Mouse (Mus musculus): ENCODE measurements around the gene Trio. TPM values are rescaled to one million over a fixed set of nuclear protein-coding genes. Genes with fewer than 3 reads are reported as not detected.

Trio gene
- polyA plus RNA-seq, 1 experiment from 2014 or later, result 31.2 TPM

- Histone ChIP-seq H3K27me3 (ENCODE audit: control insufficient read depth, insufficient read depth, low read length) (no peaks in the 10 kb centered on the region), H3K4me3 (ENCODE audit: low read depth, low read length) (no peak overlapping the region), H3K4me1 (ENCODE audit: control insufficient read depth, insufficient read depth, low read length) (peaks cover 45% of the 10 kb centered on the region), H3K9me3 (ENCODE audit: control insufficient read depth, low read length) (no peaks in the 10 kb centered on the region), H3K27ac (ENCODE audit: low read depth, low read length) (no peak overlapping the region), H3K36me3 (ENCODE audit: control insufficient read depth, insufficient read depth, low read length) (no peaks in the 10 kb centered on the region), H3K4me2 (ENCODE audit: low read depth) (no peak overlapping the region), H3K9ac (ENCODE audit: low read length) (no peak overlapping the region)
- ATAC-seq (ENCODE audit: insufficient read depth, low FRiP score, low TSS enrichment) (no peak), DNase-seq (ENCODE audit: low spot score) (no peak)
- 41% methylated on average over 4 of the region's 4 CpGs for WGBS
These were observed 24.3 kb downstream of the Trio start for GRCm38 (mm10) chr15:28001299-28001698.

GRCm38 (mm10) chr15:27998621-27999359 lies 26.9 kb downstream of the Trio start:
- peaks cover 53% of the 10 kb centered on the region for H3K4me1 ChIP-seq (ENCODE audit: control insufficient read depth, insufficient read depth, low read length)
- ATAC-seq (ENCODE audit: insufficient read depth, low FRiP score, low TSS enrichment) (no peak), DNase-seq (ENCODE audit: low spot score) (peak; percentile 35)
- H3K4me3 ChIP-seq (ENCODE audit: low read depth, low read length), result no peak overlapping the region
- no peak overlapping the region for H3K27ac ChIP-seq (ENCODE audit: low read depth, low read length)
- no peaks in the 10 kb centered on the region for H3K27me3 ChIP-seq (ENCODE audit: control insufficient read depth, insufficient read depth, low read length)
- H3K4me2 ChIP-seq (ENCODE audit: low read depth), result no peak overlapping the region
- no peak overlapping the region for H3K9ac ChIP-seq (ENCODE audit: low read length)
- WGBS, result 4% methylated on average over 8 of the region's 8 CpGs
- no peaks in the 10 kb centered on the region for H3K36me3 ChIP-seq (ENCODE audit: control insufficient read depth, insufficient read depth, low read length)
- no peaks in the 10 kb centered on the region for H3K9me3 ChIP-seq (ENCODE audit: control insufficient read depth, low read length)

GRCm38 (mm10) chr15:27997917-27998316 lies 27.7 kb downstream of the Trio start:
- no peak overlapping the region; the same call in 1 of the 2 replicates for H3K4me2 ChIP-seq (ENCODE audit: low read depth)
- no peak overlapping the region for H3K27ac ChIP-seq (ENCODE audit: low read depth, low read length)
- no peaks in the 10 kb centered on the region for H3K27me3 ChIP-seq (ENCODE audit: control insufficient read depth, insufficient read depth, low read length)
- no peak overlapping the region for H3K4me3 ChIP-seq (ENCODE audit: low read depth, low read length)
- ATAC-seq (ENCODE audit: insufficient read depth, low FRiP score, low TSS enrichment) (0 out of 2 replicates have a peak, but pooled peaks have one; percentile 5), DNase-seq (ENCODE audit: low spot score) (peak; percentile 32)
- H3K9me3 ChIP-seq (ENCODE audit: control insufficient read depth, low read length), result no peaks in the 10 kb centered on the region
- peaks cover 51% of the 10 kb centered on the region for H3K4me1 ChIP-seq (ENCODE audit: control insufficient read depth, insufficient read depth, low read length)
- 5% methylated on average over 8 of the region's 8 CpGs for WGBS
- H3K36me3 ChIP-seq (ENCODE audit: control insufficient read depth, insufficient read depth, low read length), result no peaks in the 10 kb centered on the region
- no peak overlapping the region for H3K9ac ChIP-seq (ENCODE audit: low read length)

DNA sequence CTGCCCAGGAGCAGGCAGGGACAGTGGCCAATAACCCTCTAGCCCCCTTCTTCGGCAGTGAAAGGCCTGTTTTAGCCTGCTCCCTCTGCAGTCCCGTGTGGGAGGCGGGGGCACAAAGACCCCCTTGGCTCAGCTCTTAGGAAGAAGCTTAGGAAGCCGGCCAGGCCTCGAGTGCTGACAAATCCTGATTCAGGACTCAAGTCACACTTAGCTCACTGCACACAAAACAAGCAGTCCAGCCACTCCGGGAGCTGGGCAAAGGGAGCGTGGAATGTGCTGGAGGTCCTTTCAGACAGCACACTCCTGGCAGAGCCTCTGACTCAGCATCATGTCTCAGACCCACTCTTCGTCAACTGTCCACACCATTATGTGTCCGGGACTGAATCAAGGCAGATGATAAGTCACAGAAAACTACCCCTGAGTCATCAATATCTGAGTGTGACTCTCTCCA lies 28.2 kb downstream of the Trio start:
- no peak overlapping the region for H3K4me2 ChIP-seq (ENCODE audit: low read depth)
- H3K27me3 ChIP-seq (ENCODE audit: control insufficient read depth, insufficient read depth, low read length), result no peaks in the 10 kb centered on the region
- H3K9me3 ChIP-seq (ENCODE audit: control insufficient read depth, low read length), result no peaks in the 10 kb centered on the region
- 33% methylated on average over 9 of the region's 9 CpGs for WGBS
- ATAC-seq (ENCODE audit: insufficient read depth, low FRiP score, low TSS enrichment) (0 out of 2 replicates have a peak, but pooled peaks have one; percentile 40), DNase-seq (ENCODE audit: low spot score) (no peak)
- H3K27ac ChIP-seq (ENCODE audit: low read depth, low read length), result no peak overlapping the region
- H3K4me3 ChIP-seq (ENCODE audit: low read depth, low read length), result no peak overlapping the region
- H3K4me1 ChIP-seq (ENCODE audit: control insufficient read depth, insufficient read depth, low read length), result peaks cover 47% of the 10 kb centered on the region
- no peak overlapping the region for H3K9ac ChIP-seq (ENCODE audit: low read length)
- H3K36me3 ChIP-seq (ENCODE audit: control insufficient read depth, insufficient read depth, low read length), result no peaks in the 10 kb centered on the region

GRCm38 (mm10) chr15:27996750-27997149 lies 28.9 kb downstream of the Trio start:
- DNase-seq (ENCODE audit: low spot score) (no peak), ATAC-seq (ENCODE audit: insufficient read depth, low FRiP score, low TSS enrichment) (no peak)
- WGBS, result 89% methylated on average over 4 of the region's 4 CpGs
- peaks cover 47% of the 10 kb centered on the region for H3K4me1 ChIP-seq (ENCODE audit: control insufficient read depth, insufficient read depth, low read length)
- H3K4me3 ChIP-seq (ENCODE audit: low read depth, low read length), result no peak overlapping the region
- H3K36me3 ChIP-seq (ENCODE audit: control insufficient read depth, insufficient read depth, low read length), result no peaks in the 10 kb centered on the region
- no peak overlapping the region for H3K27ac ChIP-seq (ENCODE audit: low read depth, low read length)
- H3K9ac ChIP-seq (ENCODE audit: low read length), result no peak overlapping the region
- H3K9me3 ChIP-seq (ENCODE audit: control insufficient read depth, low read length), result no peaks in the 10 kb centered on the region
- no peak overlapping the region for H3K4me2 ChIP-seq (ENCODE audit: low read depth)
- no peaks in the 10 kb centered on the region for H3K27me3 ChIP-seq (ENCODE audit: control insufficient read depth, insufficient read depth, low read length)

DNA sequence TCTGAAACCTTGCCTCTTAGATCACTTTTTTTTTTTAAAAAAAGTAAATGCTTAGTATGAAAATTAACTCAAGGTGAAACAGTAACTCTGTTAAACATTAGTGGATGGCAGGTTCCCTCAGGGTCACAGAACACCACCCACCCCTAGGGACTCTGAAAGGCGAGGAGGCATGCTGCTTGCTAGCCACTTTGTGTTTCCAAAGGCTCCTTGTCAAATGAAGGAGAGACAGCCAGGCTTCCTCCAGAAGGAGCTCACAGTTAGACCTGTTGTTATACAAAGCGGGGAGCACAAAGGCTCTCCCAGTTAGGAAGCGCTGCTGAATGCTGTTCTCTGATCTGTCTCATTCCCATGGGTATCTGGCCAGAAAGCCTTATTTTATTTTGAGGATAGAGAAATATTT lies 30.2 kb downstream of the Trio start:
- DNase-seq (ENCODE audit: low spot score), result no peak
- WGBS, result 33% methylated on average over 3 of the region's 3 CpGs
- no peak for ATAC-seq (ENCODE audit: insufficient read depth, low FRiP score, low TSS enrichment)
- H3K4me1 ChIP-seq (ENCODE audit: control insufficient read depth, insufficient read depth, low read length), result peaks cover 45% of the 10 kb centered on the region
- no peaks in the 10 kb centered on the region for H3K9me3 ChIP-seq (ENCODE audit: control insufficient read depth, low read length)
- no peak overlapping the region for H3K9ac ChIP-seq (ENCODE audit: low read length)
- H3K4me3 ChIP-seq (ENCODE audit: low read depth, low read length), result no peak overlapping the region
- H3K27me3 ChIP-seq (ENCODE audit: control insufficient read depth, insufficient read depth, low read length), result no peaks in the 10 kb centered on the region
- H3K27ac ChIP-seq (ENCODE audit: low read depth, low read length), result no peak overlapping the region
- no peak overlapping the region for H3K4me2 ChIP-seq (ENCODE audit: low read depth)
- no peaks in the 10 kb centered on the region for H3K36me3 ChIP-seq (ENCODE audit: control insufficient read depth, insufficient read depth, low read length)

DNA sequence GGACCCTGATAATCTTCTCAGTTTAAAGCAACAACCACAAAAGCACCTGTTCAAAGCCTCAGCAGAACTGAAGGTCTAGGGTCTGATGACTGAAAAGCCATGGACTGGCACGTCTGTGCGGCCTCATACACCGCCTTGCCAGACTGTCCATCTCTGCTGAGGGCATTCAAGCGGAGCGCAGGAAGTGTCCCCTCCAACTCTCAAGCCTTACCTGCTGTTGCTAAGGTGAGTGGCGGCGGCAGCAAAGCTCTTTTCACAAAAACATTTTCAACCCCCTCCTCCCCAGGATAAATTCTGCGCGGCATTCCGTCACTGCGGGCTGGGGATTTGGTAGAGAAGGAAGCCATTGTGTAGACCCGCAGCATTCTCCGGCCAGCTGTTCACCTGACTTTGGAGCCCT lies 30.8 kb downstream of the Trio start:
- no peak overlapping the region for H3K4me2 ChIP-seq (ENCODE audit: low read depth)
- H3K27ac ChIP-seq (ENCODE audit: low read depth, low read length), result no peak overlapping the region
- H3K4me1 ChIP-seq (ENCODE audit: control insufficient read depth, insufficient read depth, low read length), result peaks cover 44% of the 10 kb centered on the region
- H3K27me3 ChIP-seq (ENCODE audit: control insufficient read depth, insufficient read depth, low read length), result no peaks in the 10 kb centered on the region
- no peaks in the 10 kb centered on the region for H3K9me3 ChIP-seq (ENCODE audit: control insufficient read depth, low read length)
- no peaks in the 10 kb centered on the region for H3K36me3 ChIP-seq (ENCODE audit: control insufficient read depth, insufficient read depth, low read length)
- no peak overlapping the region for H3K4me3 ChIP-seq (ENCODE audit: low read depth, low read length)
- ATAC-seq (ENCODE audit: insufficient read depth, low FRiP score, low TSS enrichment) (no peak), DNase-seq (ENCODE audit: low spot score) (no peak)
- 54% methylated on average over 13 of the region's 13 CpGs for WGBS
- no peak overlapping the region for H3K9ac ChIP-seq (ENCODE audit: low read length)

DNA sequence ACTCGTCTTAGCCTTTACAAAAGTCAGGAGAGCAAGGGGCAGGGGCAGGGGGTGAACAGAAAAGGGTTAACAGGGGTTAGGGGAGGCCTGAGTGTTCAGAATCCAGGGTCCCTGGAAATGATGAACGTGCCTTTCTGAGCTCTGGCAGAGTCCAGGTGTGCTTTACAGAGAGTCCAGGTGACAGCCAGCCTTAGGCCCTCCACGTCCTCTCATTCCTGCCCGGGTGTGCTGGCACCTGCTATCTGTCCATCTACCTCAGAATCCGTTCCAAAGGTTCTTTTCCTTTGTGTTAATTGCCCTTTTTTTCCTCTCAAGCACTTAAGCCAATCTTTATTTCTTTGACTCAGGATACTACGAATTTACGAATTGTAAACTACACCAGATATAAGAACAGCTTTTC lies 32.1 kb downstream of the Trio start:
- Histone ChIP-seq H3K27me3 (ENCODE audit: control insufficient read depth, insufficient read depth, low read length) (no peaks in the 10 kb centered on the region), H3K4me1 (ENCODE audit: control insufficient read depth, insufficient read depth, low read length) (peaks cover 35% of the 10 kb centered on the region), H3K27ac (ENCODE audit: low read depth, low read length) (no peak overlapping the region), H3K9ac (ENCODE audit: low read length) (no peak overlapping the region), H3K4me2 (ENCODE audit: low read depth) (no peak overlapping the region), H3K36me3 (ENCODE audit: control insufficient read depth, insufficient read depth, low read length) (no peaks in the 10 kb centered on the region), H3K4me3 (ENCODE audit: low read depth, low read length) (no peak overlapping the region), H3K9me3 (ENCODE audit: control insufficient read depth, low read length) (no peaks in the 10 kb centered on the region)
- DNase-seq (ENCODE audit: low spot score), result no peak
- no peak for ATAC-seq (ENCODE audit: insufficient read depth, low FRiP score, low TSS enrichment)
- 65% methylated on average over 7 of the region's 7 CpGs for WGBS

GRCm38 (mm10) chr15:27992596-27992995 lies 33.1 kb downstream of the Trio start:
- no peaks in the 10 kb centered on the region for H3K27me3 ChIP-seq (ENCODE audit: control insufficient read depth, insufficient read depth, low read length)
- H3K9ac ChIP-seq (ENCODE audit: low read length), result no peak overlapping the region
- WGBS, result 79% methylated on average over 5 of the region's 5 CpGs
- H3K9me3 ChIP-seq (ENCODE audit: control insufficient read depth, low read length), result no peaks in the 10 kb centered on the region
- ATAC-seq (ENCODE audit: insufficient read depth, low FRiP score, low TSS enrichment) (no peak), DNase-seq (ENCODE audit: low spot score) (no peak)
- no peak overlapping the region for H3K4me2 ChIP-seq (ENCODE audit: low read depth)
- peaks cover 26% of the 10 kb centered on the region for H3K4me1 ChIP-seq (ENCODE audit: control insufficient read depth, insufficient read depth, low read length)
- no peak overlapping the region for H3K27ac ChIP-seq (ENCODE audit: low read depth, low read length)
- no peak overlapping the region for H3K4me3 ChIP-seq (ENCODE audit: low read depth, low read length)
- no peaks in the 10 kb centered on the region for H3K36me3 ChIP-seq (ENCODE audit: control insufficient read depth, insufficient read depth, low read length)
